Mouse (Mus musculus) ES-E14 (cell line): ENCODE measurements around the gene Arl5c.

ENCODE experiments used
- HCFC1 ChIP-seq: IDR thresholded peaks from 2 replicates; pipeline ENCODE4 v1.6.1; 2012; ENCODE audit warnings: low read length, inconsistent platforms, borderline replicate concordance; ENCODE audit not compliant: insufficient read depth
- MAFK ChIP-seq: IDR thresholded peaks from 2 replicates; pipeline ENCODE4 v1.6.1; 2014; ENCODE audit warnings: mild to moderate bottlenecking, low read depth, low read length, inconsistent platforms; ENCODE audit not compliant: insufficient read depth
- ZNF384 ChIP-seq: IDR thresholded peaks from 2 replicates; pipeline ENCODE4 v1.6.1; 2012; ENCODE audit warnings: low read depth, low read length, inconsistent platforms

- TF ChIP-seq MAFK (no peak), ZNF384 (no peak), HCFC1 (no peak)
Observed at GRCm38 (mm10) chr11:97955146-97955902, 40.7 kb downstream of the Arl5c start.
